Mouse (Mus musculus) stomach, embryonic 14.5 days (tissue): ENCODE measurements around the gene Usp45. TPM values are rescaled to one million over a fixed set of nuclear protein-coding genes. Genes with fewer than 3 reads are reported as not detected.
"Not testable (repeated sequence)": the region's sequence is repeated elsewhere in the genome, so short reads cannot be mapped to it uniquely, and the experiment has no call there.

Experiments
- ATAC-seq: fragments of 200-750 bp; cut with Nextera tagmentation; 2 replicates; pipeline ENCODE4 v1.8.0; 2017; ENCODE audit warnings: low read depth, moderate TSS enrichment; ENCODE audit not compliant: insufficient number of reproducible peaks, insufficient read depth, low FRiP score
- H3K27ac ChIP-seq: fragments of 300-500 bp; sonication (generic); 2 replicates; pipeline ENCODE4 v1.5.1; 2014; ENCODE audit warnings: mild to moderate bottlenecking, low read length, moderate library complexity, mixed read lengths
- H3K27me3 ChIP-seq: fragments of 300-500 bp; sonication (generic); 2 replicates; pipeline ENCODE4 v1.6.1; 2014; ENCODE audit warnings: low read length, control low read depth, mixed read lengths; ENCODE audit not compliant: control insufficient read depth, insufficient read depth
- H3K36me3 ChIP-seq: fragments of 300-500 bp; sonication (generic); 2 replicates; pipeline ENCODE4 v1.6.1; 2014; ENCODE audit warnings: mild to moderate bottlenecking, control low read depth, low read length, moderate library complexity, mixed read lengths; ENCODE audit not compliant: control insufficient read depth, insufficient read depth
- H3K4me1 ChIP-seq: fragments of 300-500 bp; sonication (generic); 2 replicates; pipeline ENCODE4 v1.6.1; 2014; ENCODE audit warnings: low read length, control low read depth, mixed read lengths; ENCODE audit not compliant: control insufficient read depth, insufficient read depth
- H3K4me2 ChIP-seq: fragments of 300-500 bp; sonication (generic); replicated peaks from 2 replicates; pipeline ENCODE4 v1.6.1; 2014; ENCODE audit warnings: low read depth, low read length, control low read depth
- H3K4me3 ChIP-seq: fragments of 300-500 bp; sonication (generic); 2 replicates; pipeline ENCODE4 v1.5.1; 2014; ENCODE audit warnings: low read depth, low read length, control low read depth
- H3K9ac ChIP-seq: fragments of 300-500 bp; sonication (generic); replicated peaks from 2 replicates; pipeline ENCODE4 v1.6.1; 2014; ENCODE audit warnings: low read depth, mild to moderate bottlenecking, control low read depth, low read length, moderate library complexity, mixed read lengths
- H3K9me3 ChIP-seq: fragments of 300-500 bp; sonication (generic); 2 replicates; pipeline ENCODE4 v1.6.1; 2016; ENCODE audit warnings: low read depth, low read length, control low read depth; ENCODE audit not compliant: control insufficient read depth
- WGBS: fragments of 180-500 bp; shearing (Covaris S2); extraction: QIAGEN DNeasy Blood & Tissue Kit; methylation state at CpG from one replicate; pipeline ENCODE4 v1.1.7; 2014; 5-methylcytosine and 5-hydroxymethylcytosine counted together
- polyA plus RNA-seq: library from polyadenylated mRNA; unstranded; fragments of >200 nt; fragmentation: Nextera tagmentation; extraction: Ambion mirVana; gene quantifications from 2 replicates; pipeline ENCODE4 v1.2.1, GENCODE M21; 2014

The Usp45 gene
- polyA plus RNA-seq, result 13.2 and 15.0 TPM in 2 replicates

DNA sequence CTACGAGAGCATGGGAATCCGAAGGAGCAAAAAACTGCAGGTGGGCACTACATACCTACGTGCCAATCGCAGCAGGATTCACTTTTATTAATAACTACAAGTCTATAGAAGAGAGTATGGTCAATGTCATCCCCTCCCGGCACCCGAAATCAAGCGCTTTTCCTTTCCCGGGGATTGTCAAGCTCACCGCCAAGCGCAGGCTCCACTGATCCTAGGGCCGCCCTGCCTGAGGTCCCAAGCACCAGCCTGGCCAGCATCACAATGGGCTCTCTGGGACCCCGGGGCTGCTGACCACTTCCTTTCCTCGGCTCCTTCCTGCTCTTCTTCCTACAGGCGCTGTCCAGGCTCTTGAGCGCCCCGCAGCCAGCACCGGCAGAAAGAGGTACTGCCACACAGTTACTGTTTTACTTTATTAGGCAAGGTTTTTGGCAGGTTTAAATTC is at the start of gene Usp45, which contains the start of gene Tstd3:
TSS of gene Usp45 (plus strand) at position 294 of the 442 bp plus-strand sequence.
TSS of gene Tstd3 (minus strand) at position 350 of the 442 bp plus-strand sequence.
- WGBS, result 2% methylated on average over 17 of the region's 17 CpGs

DNA sequence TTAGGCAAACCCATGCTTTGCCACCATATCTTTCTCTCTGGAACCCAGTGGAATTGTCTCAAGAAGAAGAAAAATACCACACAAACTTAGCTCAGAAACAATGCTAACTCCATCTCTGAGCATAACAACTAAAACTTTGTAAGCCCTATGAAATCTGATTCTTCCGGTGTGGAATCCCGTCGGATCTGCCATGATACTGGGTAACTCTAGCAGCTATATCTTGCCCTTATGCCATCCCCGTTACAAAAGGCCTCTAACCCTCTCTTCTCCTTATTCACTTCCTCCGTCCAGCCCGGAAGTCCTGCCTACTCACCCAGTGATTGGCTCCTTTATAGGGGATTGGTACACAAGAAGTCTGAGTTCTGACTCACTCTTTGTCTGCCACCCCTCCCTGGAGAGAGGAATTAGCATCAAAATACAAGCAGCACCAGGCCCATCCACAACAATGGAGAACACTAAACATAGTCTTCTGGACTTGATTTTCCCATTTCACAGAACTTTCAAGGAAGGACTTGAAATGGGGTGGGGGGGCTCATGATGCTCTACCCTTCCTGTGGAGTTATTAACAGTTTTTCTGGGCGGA is 44.1 kb upstream of the Usp45 start:
- Histone ChIP-seq H3K4me1 (no peaks in the 10 kb centered on the region), H3K9ac (no peak overlapping the region), H3K27me3 (no peaks in the 10 kb centered on the region), H3K27ac (no peak overlapping the region), H3K4me3 (no peak overlapping the region), H3K36me3 (no peaks in the 10 kb centered on the region), H3K4me2 (no peak overlapping the region), H3K9me3 (no peaks in the 10 kb centered on the region)
- 55% methylated on average over 7 of the region's 7 CpGs for WGBS
- ATAC-seq, result no peak

More for the DNA sequence above, at the start of gene Usp45, which contains the start of gene Tstd3:
- ATAC-seq, result peak; percentile 90
- Histone ChIP-seq H3K4me1 (no peaks in the 10 kb centered on the region), H3K27ac (no peak within 1 kb of the TSS), H3K27me3 (no peaks in the 10 kb centered on the region), H3K9me3 (no peaks in the 10 kb centered on the region), H3K9ac (peak within 1 kb of the TSS; percentile 33; the same call in 1 of the 2 replicates), H3K4me2 (peak within 1 kb of the TSS; percentile 74), H3K36me3 (no peaks in the 10 kb centered on the region), H3K4me3 (peak within 1 kb of the TSS; percentile 61)

DNA sequence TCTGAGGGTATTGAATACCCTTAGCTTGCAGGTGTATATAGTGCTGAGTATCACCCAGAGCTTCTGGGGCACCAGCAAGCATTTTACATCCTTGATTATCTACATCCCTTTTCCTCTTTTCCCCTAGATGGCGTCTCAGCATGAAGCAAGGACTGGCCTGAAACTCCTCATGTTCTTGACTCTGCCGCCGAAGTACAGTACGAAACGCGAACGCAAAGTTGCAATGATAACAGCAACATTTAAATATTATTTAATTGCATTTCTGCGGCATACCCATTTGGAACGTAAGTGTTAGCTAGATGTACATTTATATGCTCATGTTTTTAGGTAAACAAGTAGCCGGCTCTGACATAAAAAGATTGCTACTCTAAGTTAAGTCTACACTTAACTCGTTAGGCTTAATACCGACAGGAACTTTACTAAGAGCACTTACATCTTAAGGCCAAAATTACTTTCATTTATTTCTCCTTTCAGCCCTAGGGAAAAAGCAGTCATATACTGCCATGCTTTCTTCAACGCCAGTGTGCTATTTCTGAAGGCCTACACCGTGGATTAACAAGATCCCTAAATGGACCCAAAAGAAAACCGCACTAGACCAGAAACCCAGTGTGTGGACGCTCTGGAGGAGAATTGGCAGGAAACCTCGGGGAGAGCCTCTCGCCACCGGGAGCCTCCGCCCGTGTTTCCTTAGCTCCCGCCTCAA is 39.9 kb upstream of the Usp45 start:
- WGBS, result under 1% methylated on average over 22 of the region's 22 CpGs
- H3K9ac ChIP-seq, result 0 out of 2 replicates have a peak overlapping the region, but pooled peaks have one; percentile 68
- ATAC-seq, result peak; percentile 56; the same call in 1 of the 2 replicates

DNA sequence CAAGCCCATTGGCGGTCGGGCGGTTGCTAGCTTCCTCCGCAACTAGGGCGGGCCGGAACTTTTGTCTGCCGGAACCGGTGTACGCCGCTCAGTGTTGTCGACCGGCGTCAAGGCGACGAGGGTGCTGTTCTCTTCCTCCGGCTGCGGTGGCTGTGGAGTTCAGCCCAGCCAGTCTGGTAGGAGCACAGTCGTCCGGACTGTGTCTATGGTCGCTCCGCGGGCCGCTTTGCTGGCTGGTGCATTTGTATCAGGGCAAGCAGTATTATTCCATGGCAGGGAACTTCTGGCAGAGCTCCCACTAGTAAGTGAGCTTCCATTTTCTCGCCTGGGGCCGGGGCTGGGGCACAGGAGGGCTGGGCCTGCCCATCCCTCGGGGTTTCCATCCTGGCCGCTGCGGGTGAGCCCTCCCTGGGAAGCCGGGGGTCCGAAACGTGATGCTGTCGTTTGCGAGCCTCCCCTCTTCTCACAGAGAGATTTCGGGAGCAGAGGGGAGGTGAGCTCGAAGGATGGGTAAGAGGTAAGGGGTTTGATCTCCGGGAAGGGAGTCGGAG is 39.3 kb upstream of the Usp45 start, which contains the start of gene Ccnc:
TSS of gene Ccnc (plus strand) at position 87 of the 551 bp plus-strand sequence.
- Histone ChIP-seq H3K4me3 (peak within 1 kb of the TSS; percentile 91), H3K27me3 (no peaks in the 10 kb centered on the region), H3K9ac (peak within 1 kb of the TSS; percentile 68), H3K4me1 (no peaks in the 10 kb centered on the region), H3K4me2 (peak within 1 kb of the TSS; percentile 74), H3K36me3 (peaks cover under 1% of the 10 kb centered on the region; the same call in 1 of the 2 replicates), H3K9me3 (no peaks in the 10 kb centered on the region), H3K27ac (peak within 1 kb of the TSS; percentile 69)
- peak; percentile 98 for ATAC-seq
- 1% methylated on average over 37 of the region's 37 CpGs for whole genome bisulfite sequencing

More for the DNA sequence above, 39.9 kb upstream of the Usp45 start:
- Histone ChIP-seq H3K9me3 (no peaks in the 10 kb centered on the region), H3K27ac (peak overlapping the region; percentile 69), H3K4me3 (peak overlapping the region; percentile 91), H3K36me3 (no peaks in the 10 kb centered on the region), H3K27me3 (no peaks in the 10 kb centered on the region), H3K4me1 (no peaks in the 10 kb centered on the region), H3K4me2 (peak overlapping the region; percentile 74)

DNA sequence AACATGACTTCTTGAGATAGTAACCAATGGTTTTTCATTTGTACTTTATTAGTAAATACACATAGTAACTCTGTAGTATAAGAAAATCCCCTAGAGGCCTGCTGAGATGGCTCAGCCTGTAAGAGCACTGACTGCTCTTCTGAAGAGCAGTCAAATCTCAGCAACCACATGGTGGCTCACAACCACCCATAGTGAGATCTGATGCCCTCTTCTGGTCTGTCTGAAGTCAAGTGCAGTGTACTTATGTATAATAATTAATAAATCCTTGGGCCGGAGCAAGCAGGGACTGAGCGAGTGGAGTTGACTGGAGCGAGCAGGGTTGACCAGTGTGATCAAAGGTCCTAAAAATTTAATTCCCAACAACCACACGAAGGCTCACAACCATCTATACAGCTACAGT is 27.8 kb upstream of the Usp45 start:
- H3K36me3 ChIP-seq, result peaks cover 3% of the 10 kb centered on the region; the same call in 1 of the 2 replicates
- H3K4me1 ChIP-seq, result no peaks in the 10 kb centered on the region
- ATAC-seq, result no peak
- H3K4me2 ChIP-seq, result no peak overlapping the region
- H3K4me3 ChIP-seq, result no peak overlapping the region
- no peak overlapping the region for H3K27ac ChIP-seq
- no peaks in the 10 kb centered on the region for H3K27me3 ChIP-seq
- H3K9ac ChIP-seq, result no peak overlapping the region
- 78% methylated on average over 4 of the region's 4 CpGs for WGBS
- no peaks in the 10 kb centered on the region for H3K9me3 ChIP-seq

DNA sequence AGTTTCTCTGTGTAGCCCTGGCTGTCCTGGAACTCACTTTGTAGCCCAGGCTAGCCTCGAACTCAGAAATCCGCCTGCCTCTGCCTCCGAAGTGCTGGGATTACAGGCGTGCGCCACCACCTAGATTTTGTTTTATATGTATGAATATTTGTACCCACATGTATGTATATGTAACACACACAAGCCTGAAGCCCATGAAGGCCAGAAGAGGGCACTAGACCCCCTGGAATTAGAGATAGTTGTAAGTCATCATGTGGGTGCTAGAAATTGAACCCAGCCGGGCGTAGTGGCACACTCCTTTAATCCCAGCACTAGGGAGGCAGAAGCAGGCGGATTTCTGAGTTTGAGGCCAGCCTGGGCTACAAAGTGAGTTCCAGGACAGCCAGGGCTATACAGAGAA is 22.8 kb upstream of the Usp45 start:
- 96% methylated on average over 8 of the region's 8 CpGs for WGBS
- not testable (repeated sequence) for H3K9ac ChIP-seq, H3K27ac ChIP-seq, H3K4me1 ChIP-seq, H3K36me3 ChIP-seq, ATAC-seq, H3K4me2 ChIP-seq, H3K4me3 ChIP-seq, H3K9me3 ChIP-seq, H3K27me3 ChIP-seq

DNA sequence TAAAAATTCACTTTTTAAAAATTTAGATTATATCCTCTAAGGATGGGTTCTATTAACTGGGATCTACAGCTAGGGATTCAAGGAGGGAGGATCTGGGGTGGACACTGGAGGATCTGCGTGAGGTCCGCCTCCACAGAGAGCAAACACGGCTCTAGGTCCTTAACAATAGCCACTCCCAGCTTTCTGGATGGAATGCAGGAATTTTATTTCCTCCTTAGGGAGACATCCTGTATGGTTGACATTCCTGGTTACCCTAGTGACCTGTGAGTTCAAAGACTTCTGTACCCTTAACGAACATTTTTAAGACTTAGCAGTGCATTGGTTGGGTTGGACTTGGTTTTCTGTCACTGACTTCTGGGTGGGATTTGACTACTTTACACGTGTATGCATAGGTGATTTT is 21.2 kb upstream of the Usp45 start:
- H3K4me3 ChIP-seq, result no peak overlapping the region
- no peak for ATAC-seq
- no peaks in the 10 kb centered on the region for H3K27me3 ChIP-seq
- WGBS, result 70% methylated on average over 5 of the region's 5 CpGs
- no peak overlapping the region for H3K27ac ChIP-seq
- H3K4me2 ChIP-seq, result no peak overlapping the region
- H3K9ac ChIP-seq, result no peak overlapping the region
- no peaks in the 10 kb centered on the region for H3K4me1 ChIP-seq
- peaks cover 5% of the 10 kb centered on the region for H3K36me3 ChIP-seq
- no peaks in the 10 kb centered on the region for H3K9me3 ChIP-seq

DNA sequence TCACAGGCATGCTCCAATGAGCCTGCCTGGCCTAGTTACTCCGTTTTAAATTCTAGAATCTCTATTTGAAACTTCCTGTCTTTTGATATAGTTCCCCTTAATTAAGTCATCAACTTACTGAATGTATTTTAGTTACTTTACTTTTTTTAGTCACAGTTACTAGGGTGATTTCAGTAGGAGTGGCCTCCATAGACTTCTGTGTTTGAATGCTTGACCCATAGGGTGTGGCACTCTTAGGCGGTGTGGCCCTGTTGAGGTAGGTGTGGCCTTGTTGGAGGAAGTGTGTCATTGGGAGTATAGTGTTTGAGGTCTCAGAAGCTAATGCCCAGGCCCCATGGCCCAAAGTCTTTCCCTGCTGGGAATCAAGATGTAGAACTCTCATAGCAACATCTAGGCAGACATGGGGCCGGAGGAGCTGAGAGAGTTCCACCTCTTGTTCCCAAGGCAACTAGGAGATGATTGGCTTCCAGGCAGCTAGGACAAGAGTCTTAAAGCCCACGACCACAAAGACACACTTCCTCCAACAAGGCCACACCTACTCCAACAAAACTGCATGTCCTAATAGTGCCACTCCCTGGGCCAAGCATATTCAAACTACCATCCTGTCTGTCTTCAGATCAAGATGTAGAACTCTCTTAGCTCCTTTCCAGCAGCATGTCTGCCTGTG is 11.7 kb upstream of the Usp45 start:
- WGBS, result 75% methylated on average over 4 of the region's 4 CpGs
- Histone ChIP-seq H3K4me2 (no peak overlapping the region), H3K27me3 (no peaks in the 10 kb centered on the region), H3K9ac (no peak overlapping the region), H3K27ac (no peak overlapping the region), H3K4me3 (no peak overlapping the region), H3K9me3 (no peaks in the 10 kb centered on the region), H3K36me3 (no peaks in the 10 kb centered on the region; the same call in 1 of the 2 replicates), H3K4me1 (no peaks in the 10 kb centered on the region)
- ATAC-seq, result no peak
